Mouse (Mus musculus) heart, adult 11 months (tissue): ENCODE measurements around the gene Retreg1.

Experiments
- DNase-seq: peaks from one replicate; pipeline ENCODE4 v3.0.0; 2022

Retreg1 gene

DNA sequence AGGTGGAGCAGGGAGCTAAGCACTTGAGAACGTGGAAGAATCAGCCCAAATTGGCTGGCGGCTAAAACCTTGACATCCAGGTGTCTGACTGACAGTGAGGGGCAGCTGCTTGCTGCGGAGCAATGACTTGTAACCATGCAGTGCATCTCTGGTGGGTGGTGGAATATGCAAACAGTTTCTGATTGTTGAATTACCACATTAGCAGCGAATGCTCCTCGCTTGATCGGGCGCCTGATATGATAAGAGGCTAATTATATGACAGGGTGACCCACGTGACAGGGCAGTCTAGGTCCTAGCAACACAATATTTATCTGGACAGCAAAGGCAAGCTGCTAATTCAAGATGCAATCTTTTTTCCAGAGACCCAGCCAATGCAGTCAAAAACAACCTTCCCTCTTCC lies 80.9 kb downstream of the Retreg1 start:
- peak; percentile 92 for DNase-seq

DNA sequence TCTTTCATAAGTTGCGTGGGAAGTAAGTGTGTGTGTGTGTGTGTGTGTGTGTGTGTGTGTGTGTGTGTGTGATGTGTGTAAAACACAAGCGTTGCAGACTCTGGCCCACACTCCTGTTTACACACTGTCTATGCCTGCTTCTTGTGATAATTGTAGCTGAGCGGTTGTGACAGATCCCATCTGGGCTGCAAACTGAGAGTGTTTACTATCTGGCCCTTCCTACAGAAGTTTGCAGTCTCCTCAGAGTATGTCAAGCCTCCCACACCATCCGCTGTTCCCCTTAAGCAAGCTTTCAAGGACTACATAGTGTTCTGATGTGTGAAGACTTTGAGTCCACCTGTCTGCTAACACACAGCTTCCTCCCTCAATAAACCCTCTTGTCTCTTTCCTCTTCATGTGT lies 83.2 kb downstream of the Retreg1 start:
- DNase-seq = no peak

DNA sequence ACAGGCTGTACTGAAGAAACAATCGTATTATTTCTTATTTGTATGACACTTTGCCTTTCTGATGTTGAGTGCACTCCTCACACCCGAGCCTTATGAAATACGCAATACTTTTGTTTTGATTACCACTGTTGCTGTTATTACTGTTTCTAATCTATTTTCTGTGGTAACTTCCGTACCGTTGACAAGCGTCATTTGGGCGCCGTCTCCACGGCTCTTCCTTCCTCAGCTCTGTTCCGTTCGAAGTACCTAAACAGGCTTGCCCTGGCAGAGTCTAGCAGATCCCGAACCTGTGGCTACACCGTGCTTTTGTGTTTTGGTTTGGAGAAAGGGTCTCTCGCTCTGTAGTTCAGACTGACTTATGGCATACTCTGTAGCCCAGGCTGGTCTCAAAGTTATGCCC lies 84.1 kb downstream of the Retreg1 start:
- no peak for DNase-seq

DNA sequence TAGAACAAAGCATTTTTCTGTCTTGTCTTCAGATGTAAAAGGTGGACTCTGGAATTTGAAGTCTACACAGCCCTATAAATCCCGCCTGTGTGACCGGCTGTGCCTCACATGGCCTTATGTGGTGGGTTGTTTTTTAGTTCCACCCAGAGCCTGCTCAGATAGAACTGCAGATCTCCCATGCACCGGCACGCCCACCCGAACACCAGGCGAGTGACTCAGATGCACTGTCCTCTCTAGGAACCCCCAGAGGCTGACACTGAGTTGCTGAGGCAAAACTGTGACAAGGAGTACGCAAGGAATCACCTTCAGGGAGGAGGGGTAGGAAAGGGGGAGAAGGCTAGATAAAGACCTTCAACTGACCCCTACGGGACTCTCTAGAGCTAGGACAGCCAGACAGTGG lies 85.0 kb downstream of the Retreg1 start:
- no peak for DNase-seq

DNA sequence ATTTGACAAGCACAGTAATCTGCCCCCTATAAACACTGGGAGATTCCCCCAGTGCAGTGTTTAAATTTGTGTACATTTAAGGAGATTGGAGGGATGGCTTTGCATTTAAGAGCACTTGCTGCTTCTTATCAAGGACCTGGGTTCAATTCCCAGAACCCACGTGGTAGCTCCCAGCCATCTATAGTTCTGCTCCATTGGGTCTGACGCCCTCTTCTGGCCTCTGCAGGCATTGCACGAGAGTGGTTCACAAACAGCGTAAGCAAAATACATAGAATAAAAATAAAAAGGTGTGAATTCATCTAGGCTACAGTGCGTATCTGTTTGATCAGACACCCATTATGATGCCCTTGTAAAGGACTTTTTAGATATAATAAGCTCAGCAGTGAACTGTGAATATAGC lies 85.9 kb downstream of the Retreg1 start:
- no peak for DNase-seq

DNA sequence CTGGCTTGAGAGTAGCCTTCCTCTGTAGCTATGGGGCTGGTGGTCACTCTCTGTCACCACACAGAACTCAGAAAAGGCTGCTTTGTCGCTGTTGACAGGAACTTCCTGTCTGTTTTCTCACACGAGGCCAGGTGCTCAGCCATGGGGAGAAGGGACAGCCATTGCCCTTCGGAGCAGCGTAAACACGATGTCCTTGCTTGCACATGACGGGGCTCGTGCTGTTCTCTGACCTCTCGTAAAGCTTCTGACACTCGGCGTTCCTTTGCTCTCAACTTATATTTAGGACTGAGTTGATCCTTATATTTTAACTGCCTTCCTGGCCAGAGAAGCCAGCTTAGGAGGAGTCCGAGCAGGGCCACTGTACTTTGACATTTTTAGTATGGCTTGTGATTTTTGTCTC lies 86.5 kb downstream of the Retreg1 start:
- DNase-seq = peak; percentile 98

DNA sequence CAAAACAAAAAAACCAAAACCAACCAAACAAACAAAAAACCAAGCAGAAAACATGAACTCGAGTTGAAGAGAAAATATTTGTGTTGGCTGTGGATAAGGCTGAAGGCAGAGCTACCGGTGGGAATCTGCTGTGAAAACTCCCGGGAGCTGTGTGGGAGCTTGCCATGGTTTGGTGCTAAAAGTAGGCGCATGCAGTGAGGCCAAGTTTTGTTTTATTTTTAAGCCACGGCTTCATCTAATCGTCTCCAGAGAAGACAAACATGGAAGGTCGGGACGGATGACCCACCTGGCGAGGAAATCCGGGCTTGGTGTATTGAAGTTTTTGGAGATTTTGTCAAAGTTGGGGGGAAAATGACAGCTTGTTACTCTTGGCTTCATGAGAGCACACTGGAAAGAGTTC lies 87.0 kb downstream of the Retreg1 start:
- peak; percentile 96 for DNase-seq

DNA sequence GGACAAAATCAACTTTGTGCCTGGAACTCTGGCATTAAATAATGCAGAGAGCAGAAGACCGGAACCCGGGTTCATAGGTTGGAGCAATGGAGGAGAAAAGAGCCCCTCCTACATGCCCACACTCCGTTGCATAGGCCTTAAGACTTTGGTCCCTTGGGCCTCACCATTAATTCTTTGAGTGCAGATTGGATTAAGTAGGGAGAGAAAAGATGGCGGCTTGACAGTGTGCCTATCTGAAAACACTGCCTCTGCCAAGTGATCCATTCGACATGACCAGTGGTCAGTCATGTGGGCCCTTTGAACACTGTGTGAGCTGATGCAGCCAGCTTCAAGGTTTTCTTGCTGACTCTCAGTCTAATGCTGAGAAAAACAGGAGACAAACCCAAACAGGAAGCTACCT lies 87.7 kb downstream of the Retreg1 start:
- peak; percentile 93 for DNase-seq

DNA sequence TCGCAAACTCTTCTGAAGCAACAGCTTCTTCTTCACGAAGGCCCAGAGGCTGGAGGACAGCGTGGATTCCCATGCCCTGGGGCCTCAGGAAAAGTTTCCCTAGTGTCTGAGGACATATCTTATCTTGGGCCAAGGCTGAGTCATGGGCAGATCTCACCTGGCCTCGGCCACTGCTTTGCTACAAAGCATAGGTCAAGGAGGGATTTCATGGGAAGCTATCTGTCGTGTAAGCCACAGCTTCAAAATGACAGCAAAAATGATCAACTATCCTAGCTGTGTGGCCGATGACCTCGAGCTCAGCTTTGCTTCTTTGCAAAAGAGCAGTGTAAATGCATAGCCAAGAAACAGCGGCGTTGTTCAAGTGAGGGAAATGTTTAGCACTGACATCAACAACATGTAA lies 89.5 kb downstream of the Retreg1 start:
- DNase-seq = no peak

DNA sequence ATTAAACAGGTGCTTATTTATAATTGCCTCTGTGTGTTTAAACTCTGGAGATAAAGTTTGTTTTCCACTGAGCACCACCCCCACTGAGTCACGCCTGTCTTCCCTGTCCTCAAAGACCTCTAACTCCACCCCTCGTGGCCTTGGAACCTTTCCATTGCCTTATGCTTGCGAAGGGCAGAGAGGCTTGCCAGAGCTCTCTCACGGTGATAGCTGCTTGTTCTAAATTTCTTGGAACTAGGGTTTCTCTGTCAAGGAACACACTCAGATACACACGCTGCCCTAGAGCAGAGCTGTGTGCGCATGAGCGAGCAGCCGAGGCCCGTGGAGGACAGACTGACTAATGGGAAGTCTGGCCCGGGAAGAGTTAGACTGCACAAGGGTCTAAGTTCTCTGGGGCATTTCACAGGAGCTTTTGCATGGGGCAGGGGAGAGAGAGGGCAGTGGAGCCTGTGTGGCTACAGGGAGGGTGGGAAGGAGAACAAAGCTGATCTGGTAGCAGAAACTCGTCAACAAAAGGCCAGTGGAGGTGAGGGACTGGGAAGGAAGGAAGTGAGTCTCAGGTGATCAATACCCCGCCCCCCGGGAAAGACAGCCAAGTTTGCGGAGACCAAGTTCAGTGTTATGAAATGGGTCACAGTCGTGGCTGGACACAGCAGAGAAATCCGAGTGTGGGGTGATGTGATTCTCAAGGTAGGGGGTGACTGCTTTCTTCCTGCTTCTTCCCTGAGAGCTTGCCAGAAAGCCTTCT lies 90.1 kb downstream of the Retreg1 start:
- DNase-seq = peak; percentile 99

DNA sequence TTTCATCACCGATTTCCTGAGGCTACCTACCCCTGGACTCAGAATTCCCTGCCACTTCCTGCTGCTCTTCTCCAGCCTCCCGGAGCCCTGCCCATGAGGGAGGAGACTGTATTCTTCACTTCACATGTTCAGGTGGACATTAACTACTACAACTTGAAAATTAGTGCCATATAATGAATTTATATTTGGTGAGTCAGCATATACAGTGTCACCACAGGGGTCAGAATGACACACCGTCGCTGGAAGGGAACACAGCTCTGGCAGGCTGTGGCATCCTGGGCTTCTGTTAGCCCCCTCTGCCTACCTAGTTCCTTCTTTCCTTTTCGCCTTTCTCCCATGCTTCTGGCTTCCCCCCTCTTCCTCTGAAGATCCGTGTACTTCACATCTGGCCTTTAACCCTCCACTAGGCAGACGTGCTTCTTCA lies 90.7 kb downstream of the Retreg1 start:
- DNase-seq = no peak

DNA sequence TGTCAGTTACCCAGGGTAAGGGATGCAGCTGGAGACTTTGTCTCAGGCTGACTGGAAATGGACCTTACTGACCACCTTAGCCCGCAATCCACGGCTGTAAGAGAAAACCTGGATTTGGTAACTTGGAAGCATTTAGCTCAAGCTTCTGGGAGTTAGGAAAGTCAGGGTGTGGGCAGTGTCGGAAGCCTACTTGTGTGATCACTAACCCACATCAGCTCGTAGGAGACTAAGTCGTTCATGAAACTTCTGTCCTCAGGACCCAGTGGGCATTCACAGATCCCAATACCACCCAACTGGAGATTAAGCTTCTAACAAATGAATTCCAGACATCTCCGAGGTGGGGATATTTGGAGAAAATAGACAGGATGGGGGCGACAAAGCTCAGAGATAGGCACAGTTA lies 91.4 kb downstream of the Retreg1 start:
- DNase-seq = no peak

DNA sequence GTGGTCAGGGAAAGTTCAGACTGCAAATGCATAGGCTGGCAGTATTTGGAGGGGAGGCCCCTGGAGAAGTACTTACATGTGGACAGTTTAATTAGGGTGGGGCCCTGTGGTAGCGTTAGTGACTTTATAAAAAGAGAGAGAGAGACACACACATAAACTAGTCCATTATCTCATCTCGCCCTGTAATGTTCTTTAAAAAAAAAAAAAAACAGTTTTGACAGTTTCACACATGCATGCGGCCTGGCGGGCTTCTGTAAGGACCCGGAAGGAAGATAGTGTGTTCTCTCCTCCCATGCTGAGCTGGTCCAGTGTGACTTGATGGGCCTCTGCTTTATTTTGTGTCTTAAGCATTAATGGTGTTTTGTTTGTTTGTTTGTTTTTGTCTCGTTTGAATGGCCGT lies 95.5 kb downstream of the Retreg1 start:
- no peak for DNase-seq

DNA sequence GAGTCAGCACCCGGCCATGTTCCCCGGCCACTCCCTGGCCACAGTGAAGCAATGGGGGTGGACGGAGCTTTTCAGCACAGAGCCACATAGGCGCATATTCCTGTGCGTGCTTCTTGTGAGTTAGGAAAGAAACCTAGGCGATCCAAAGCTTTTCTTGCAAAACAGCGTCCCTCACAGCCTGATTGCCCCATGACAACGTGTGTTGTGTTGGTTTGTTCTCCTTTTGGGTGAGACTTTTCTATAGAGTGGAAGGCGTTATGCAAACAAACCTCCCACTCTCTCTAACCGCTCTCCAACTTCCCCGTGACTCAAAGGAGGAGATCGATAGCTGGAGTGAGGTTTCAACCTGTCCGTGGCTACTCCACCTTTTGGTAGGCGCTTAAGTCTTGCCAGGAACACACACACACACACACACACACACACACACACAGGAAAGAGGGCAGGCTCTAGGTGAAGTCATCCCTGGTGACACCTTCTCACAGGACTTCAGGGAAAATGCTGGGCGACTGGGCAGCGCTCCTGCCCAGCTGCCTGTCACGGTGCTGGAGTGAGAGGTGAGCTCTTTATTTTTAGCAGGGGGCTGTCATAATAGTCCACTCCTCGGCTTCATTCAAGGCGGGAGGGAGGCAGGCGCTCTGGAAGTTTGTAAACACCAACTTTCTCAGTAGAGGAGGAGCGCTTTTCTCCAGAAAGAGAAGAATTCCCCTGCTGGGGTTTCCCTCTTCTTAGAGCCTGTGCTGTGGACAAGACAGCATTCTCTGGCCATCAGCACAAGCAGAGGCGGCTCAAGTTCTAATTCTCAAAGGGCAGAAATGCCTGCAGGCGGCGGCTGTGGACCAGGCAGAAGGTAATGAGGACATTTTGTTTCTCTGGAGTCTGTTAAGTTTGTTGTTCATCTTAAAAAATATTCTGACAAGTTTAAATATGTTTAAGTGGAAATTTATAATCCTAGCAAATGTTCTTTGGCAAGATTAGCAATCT lies 97.7 kb downstream of the Retreg1 start:
- peak; percentile 98 for DNase-seq

DNA sequence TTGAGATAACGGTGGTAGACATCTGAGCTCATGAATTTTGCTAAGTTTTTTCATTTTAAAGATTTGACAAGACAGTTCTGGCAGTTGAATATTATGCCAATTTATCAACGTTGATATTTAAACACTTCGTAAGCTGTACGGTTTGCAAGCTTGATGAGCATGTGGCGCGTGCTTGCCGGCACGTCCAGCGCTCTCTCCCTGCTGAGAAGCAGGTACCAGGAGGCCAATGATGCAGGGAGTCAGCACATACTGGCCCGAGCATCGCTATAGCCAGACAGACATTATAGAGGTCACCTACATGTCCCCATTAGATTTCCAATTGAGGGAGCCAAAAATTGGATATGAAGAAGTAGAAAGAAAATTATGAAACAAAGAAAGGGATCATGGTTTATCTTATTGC lies 98.5 kb downstream of the Retreg1 start:
- peak; percentile 54 for DNase-seq

DNA sequence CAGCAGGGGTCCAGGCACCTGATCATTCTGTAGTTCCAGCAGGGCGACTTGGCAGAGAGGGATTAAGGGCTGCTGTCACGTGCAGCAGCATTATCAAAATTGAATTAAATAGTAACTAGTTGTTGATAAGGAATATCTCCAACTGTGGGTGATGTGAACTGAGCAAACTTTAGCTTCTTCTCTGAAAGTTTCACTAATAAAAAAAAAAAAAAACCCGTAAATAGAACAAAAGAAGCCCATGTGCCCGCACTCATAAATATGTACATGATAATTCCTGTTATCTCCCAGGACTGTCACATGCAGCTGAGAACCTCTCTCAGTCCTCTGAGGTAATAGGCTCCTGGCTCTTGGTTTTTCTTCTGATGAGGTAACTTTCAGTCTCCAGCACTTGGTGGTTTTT lies 99.4 kb downstream of the Retreg1 start:
- peak; percentile 89 for DNase-seq

DNA sequence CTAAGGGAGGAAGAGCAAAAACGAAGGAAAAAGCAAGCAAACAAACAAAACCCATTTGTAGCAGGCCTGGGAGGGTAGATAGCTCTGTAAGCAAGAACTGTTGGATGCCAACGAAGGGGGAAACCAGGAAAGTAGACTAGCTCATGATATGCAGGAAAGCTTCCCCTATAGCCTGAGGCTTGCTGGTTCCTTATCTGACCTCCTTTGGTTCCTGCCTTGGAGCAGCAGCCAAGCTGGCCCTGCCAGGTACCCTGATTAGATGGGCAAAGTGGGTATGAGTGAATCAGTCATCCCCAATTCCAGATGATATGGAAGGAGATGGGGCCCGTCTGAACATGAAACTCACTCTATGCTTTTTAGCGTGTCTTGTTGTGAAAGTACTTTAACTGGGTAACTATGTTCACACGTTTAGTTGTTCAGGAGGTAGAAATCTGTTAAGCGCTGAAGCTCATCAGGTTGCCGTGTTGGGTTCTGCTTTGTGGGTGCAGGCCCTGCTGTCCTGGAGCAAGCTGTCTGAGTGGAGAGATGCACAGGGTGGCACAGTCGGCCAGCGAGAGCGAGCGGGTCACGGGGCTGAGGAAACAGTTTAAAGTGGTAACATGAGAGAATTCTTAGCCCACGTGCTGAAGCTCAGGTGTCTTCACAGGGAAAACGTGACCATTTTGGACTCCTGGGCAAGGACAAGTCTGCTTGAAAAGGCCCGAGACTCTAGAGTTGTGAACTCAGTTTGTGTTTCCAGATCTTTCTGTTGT lies 100.6 kb downstream of the Retreg1 start:
- peak; percentile 92 for DNase-seq

DNA sequence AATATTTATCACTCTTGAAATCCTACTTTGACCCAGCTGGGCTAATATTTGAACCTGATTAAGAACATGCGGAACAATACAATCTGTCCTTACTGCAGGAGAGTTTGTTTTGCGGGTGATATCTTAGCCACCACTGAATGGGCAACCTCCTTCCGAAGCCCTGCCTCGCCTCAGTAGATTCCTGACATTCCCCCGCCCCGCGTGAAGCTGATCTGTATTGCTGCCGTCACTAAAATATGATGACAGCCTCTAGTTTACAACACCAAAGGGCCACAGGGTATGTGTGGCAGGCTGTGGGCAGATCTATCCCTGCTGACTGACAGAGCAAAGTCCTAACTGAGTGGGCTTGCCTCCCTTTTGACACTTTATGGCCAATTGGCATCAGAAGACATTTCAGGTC lies 102.2 kb downstream of the Retreg1 start:
- peak; percentile 83 for DNase-seq

DNA sequence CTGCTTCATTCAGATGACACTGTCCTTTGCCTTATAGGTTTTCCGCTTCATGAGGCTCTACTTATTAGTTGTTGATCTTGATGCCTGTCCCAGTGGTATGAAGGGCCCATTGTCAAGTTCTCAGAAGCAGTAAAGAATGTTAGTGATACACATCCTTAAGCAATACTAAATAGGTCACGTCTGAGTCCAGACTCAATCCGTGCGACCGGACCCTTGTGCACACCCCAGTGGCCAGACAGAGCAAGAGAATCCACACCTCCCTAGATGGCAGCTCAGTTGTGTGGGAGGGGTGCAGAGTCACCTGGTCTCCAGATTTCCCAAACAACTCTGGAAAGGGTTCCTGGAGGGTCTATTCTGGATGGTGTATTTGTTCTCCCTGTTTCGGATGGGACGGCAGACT lies 103.5 kb downstream of the Retreg1 start:
- DNase-seq = peak; percentile 80

DNA sequence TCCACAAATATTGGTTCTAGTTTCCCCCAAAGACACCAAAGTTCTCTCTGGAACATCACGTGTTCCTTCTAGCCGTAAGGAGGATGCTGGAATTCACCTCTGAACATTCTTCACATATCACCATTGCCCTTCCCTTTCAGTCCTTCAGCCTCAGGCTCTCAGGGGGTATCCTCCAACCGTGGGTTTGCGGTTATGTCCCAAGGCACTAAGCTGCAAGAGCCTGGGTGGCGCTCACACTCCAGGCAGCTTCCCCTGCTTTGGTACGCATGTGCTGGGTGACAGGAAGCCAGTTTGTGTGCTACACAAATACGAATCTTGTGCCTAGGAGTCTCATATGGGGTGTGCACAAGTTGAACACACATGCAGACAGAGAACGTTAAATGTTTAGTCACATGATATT lies 104.4 kb downstream of the Retreg1 start:
- DNase-seq = peak; percentile 78

DNA sequence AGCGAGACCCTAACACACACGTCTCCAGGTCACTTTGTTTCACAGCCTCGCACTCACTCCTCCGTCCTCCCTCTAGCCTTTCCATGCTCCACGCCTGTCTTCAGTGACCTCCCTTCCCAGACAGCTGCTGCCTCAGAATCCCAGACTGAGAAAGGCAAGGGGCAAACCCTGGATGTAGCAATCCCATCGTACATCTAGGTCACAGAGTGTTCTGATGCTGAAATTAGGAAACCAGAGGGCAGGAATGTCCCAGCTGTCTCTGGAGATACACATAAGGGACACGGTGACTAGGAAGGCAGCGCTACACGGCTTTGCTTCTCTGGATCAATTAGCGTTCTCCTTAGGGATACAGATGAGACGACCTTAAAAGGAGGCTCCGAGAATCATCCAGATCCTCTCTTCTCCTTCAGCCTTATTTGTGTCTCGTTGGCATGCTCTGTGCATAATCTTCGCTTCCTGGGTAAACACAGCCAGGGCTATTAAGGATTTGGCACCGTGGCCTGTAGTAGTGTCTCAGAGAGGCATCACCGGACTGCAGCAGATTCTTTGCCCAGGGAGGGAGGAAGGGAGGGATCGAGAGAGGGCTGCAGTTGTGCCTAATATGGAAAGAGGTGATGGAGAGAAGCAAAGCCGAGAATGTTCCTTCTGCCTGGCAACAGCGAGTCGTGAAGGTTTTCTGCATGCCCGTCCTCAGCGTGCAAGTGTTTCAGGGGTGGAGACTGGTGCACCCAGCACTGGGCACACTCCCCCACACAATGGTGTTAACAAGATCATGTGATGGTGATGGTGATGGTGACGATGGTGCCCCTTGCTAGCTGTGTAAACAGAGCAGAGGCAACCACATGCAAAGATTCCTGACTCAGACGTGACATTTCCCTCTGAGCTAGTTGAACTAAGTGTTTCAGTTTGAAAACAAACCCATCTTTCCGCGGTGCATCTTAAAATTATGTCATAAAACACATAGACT lies 105.6 kb downstream of the Retreg1 start:
- peak; percentile 95 for DNase-seq

DNA sequence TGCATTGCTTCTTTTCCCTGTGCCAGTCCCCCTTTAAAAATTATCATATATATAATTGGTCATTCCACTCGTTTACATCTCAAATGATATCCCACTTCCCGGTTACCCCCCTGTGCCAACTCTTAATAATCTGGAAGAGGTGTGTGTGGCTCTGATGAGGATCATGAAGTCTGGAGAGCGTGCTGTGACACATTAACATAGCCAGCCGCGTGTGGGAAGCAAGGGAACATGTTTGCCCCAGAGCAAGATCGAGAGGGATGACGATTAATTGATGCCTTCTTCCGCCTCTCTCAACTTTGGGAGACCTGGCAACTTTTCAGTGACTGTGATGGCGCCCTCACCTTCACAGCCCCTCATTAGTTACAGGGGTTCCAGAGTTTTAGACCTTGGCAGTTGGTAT lies 106.7 kb downstream of the Retreg1 start:
- DNase-seq = peak; percentile 88
